8 mouse cellular contexts compared by ENCODE assay signal in the genomic region with DNA sequence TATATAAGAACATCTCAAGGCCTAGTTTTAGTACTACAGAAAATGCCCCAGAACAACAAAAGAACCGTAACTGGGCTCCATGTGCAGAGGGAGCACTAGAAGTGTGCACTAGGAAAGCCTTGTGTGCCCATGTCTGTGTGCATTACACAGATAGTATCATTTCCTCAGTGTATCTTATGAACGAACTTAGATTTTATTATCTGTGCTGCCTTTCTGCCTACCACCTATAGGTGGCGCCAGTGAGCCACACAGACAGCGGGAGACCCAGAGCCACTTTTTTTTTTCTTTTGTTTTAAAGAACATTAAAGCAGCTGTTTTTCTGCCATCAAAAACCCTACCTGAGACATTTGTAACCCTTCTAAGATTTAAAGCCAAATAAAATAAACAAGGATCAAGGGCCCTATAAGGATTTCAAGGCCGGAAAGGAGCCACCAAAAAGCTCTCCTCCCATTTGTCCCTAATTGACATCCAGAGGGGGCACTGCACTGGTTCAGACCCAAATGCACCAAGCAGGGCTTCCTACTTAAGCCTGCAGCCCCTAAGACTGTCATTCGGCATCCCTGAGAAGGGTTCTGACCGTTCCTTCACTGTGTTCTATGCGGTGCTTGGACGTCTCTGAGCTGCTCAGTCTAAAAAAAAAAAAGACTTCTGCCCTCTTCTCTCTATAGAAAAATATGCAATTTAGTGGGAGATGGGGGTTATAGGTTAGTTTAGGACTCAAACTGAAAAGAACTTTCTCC.
DNase-seq lines count a peak whose midpoint lies in the region; ATAC-seq and TF ChIP-seq lines count a peak whose summit lies in the region.

No protein-coding gene starts in this region.

- no peaks in the 10 kb centered on the region for H3K27me3 ChIP-seq in heart, postnatal 0 days (ENCODE audit: control insufficient read depth, insufficient read depth, low read length)
- no peaks in the 10 kb centered on the region for H3K27me3 ChIP-seq in stomach, embryonic 16.5 days (ENCODE audit: control insufficient read depth, insufficient read depth, low read length)

- peak; percentile 20 for DNase-seq in gastrocnemius, adult 18-20 months (ENCODE audit: low spot score)
- DNase-seq in gastrocnemius, postnatal 25 days, result no peak
- peak; percentile 59 for DNase-seq in ZHBTc4 (ENCODE audit: low read depth, low spot score)
- peak; percentile 60 for DNase-seq in embryo, embryonic 9.5 days (ENCODE audit: extremely low spot score)
- DNase-seq in heart, postnatal 0 days (ENCODE audit: low spot score), result peak; percentile 68
- peak; percentile 56 to 65 for DNase-seq in layer of hippocampus, postnatal 10 days (ENCODE audit: low spot score in 2 of 2)
- DNase-seq in lung, postnatal 4 days, result peak; percentile 40 to 63

- H3K36me3 ChIP-seq in heart, postnatal 0 days (replicated peaks; ENCODE audit: control insufficient read depth, insufficient read depth, low read length), result no peaks in the 10 kb centered on the region
- no peaks in the 10 kb centered on the region for H3K36me3 ChIP-seq in stomach, embryonic 16.5 days (ENCODE audit: control insufficient read depth, insufficient read depth, low read length)

- H3K4me1 ChIP-seq in heart, postnatal 0 days (ENCODE audit: control insufficient read depth, insufficient read depth), result no peaks in the 10 kb centered on the region
- no peaks in the 10 kb centered on the region for H3K4me1 ChIP-seq in stomach, embryonic 16.5 days (ENCODE audit: control insufficient read depth, insufficient read depth, low read length)

- 12% methylated on average over 9 of the region's 9 CpGs for WGBS in heart, postnatal 0 days
- WGBS in stomach, embryonic 16.5 days, result 19% methylated on average over 9 of the region's 9 CpGs

- no peak for TF ChIP-seq EP300 in heart, postnatal 0 days (IDR thresholded peaks at IDR 0.05; ENCODE audit: low read depth)

- 0 out of 2 replicates have a peak overlapping the region, but pooled peaks have one; percentile 1 for H3K4me3 ChIP-seq in heart, postnatal 0 days (ENCODE audit: low read depth, low read length)
- H3K4me3 ChIP-seq in stomach, embryonic 16.5 days (replicated peaks; ENCODE audit: low read length), result no peak overlapping the region

- no peaks in the 10 kb centered on the region for H3K9me3 ChIP-seq in heart, postnatal 0 days (replicated peaks; ENCODE audit: control insufficient read depth, low read length)
- H3K9me3 ChIP-seq in stomach, embryonic 16.5 days (replicated peaks; ENCODE audit: control insufficient read depth, low read length), result no peaks in the 10 kb centered on the region

- no peak for ATAC-seq in heart, postnatal 0 days (ENCODE audit: insufficient read depth, low read depth)
- no peak for ATAC-seq in stomach, embryonic 16.5 days (ENCODE audit: insufficient read depth, low FRiP score)

- peak overlapping the region; percentile 39 for H3K4me2 ChIP-seq in heart, postnatal 0 days (ENCODE audit: low read depth, low read length)
- H3K4me2 ChIP-seq in stomach, embryonic 16.5 days (ENCODE audit: low read depth, low read length), result peak overlapping the region; percentile 17; the same call in 1 of the 2 replicates

- peak overlapping the region; percentile 61 for H3K27ac ChIP-seq in heart, postnatal 0 days (ENCODE audit: low read depth)
- H3K27ac ChIP-seq in stomach, embryonic 16.5 days (ENCODE audit: low read length), result no peak overlapping the region

- TF ChIP-seq CTCF in heart, postnatal 0 days (IDR thresholded peaks at IDR 0.05; ENCODE audit: low read depth), result peak; percentile 93

- 0 out of 2 replicates have a peak overlapping the region, but pooled peaks have one; percentile 8 for H3K9ac ChIP-seq in heart, postnatal 0 days (replicated peaks; ENCODE audit: low read depth, low read length)
- peak overlapping the region; percentile 15; the same call in 1 of the 2 replicates for H3K9ac ChIP-seq in stomach, embryonic 16.5 days (ENCODE audit: low read length)
